Mouse (Mus musculus): ENCODE measurements at regions not wholly inside any gene's neighbourhood (a gene's known extent, or its start where the extent isn't known, plus 50 kb on each side); places are given as distances from the start of the nearest gene placed in this dataset.
A peak's percentile ranks its signal among the peaks of the same experiment; 100 is the strongest.

GRCm38 (mm10) chr3:76014766-76015165, 58.0 kb upstream of the Golim4 start:
- DNase-seq, result no peak
- intact Hi-C loops (cut with DNase I), result no loop called here

GRCm38 (mm10) chr3:76008564-76009183, 51.9 kb upstream of the Golim4 start:
- intact Hi-C loops (cut with DNase I), result loop anchor here (10.0 kb wide), 1 partner anchor 794 kb away; no protein-coding TSS in a partner anchor
- peak; percentile 4 to 9 for DNase-seq
